Mouse (Mus musculus) liver, embryonic 13.5 days (tissue): ENCODE results near the gene Cox4i2. TPM values are rescaled to one million over a fixed set of nuclear protein-coding genes. Genes with fewer than 3 reads are reported as not detected.

ENCODE experiments used
- microRNA-seq: library from miRNA; unstranded; fragments of <30 nt; microRNA quantifications from one replicate; pipeline ENCODE4, GENCODE M21; 2016
- polyA plus RNA-seq: library from polyadenylated mRNA; unstranded; fragments of >200 nt; fragmentation: Nextera tagmentation; extraction: Ambion mirVana; gene quantifications from 2 replicates; pipeline ENCODE4 v1.2.1, GENCODE M21; 2015

Cox4i2 gene
- polyA plus RNA-seq, 1 experiment from 2014 or later, result 1.2 TPM

Small RNA genes within 50 kb of the gene (microRNA-seq; reads per million reads assigned to microRNA genes)
- not detected for gene Gm23802

Other genes with a start within 250 kb of the Cox4i2 start
- not detected in 2 replicates for gene Defb26, start 242.5 kb upstream of the Cox4i2 start, polyA plus RNA-seq
- gene Defb28, start 235.9 kb upstream of the Cox4i2 start, polyA plus RNA-seq, result not detected in 2 replicates
- not detected in 2 replicates for gene Defb29, start 214.1 kb upstream of the Cox4i2 start, polyA plus RNA-seq
- not detected in 2 replicates for gene Gm17416, start 184.8 kb upstream of the Cox4i2 start, polyA plus RNA-seq
- not detected in 2 replicates for gene Defb21, start 181.4 kb upstream of the Cox4i2 start, polyA plus RNA-seq
- gene Defb19, start 173.9 kb upstream of the Cox4i2 start, polyA plus RNA-seq, result not detected in 2 replicates
- not detected in 2 replicates for gene Defb45, start 154.8 kb upstream of the Cox4i2 start, polyA plus RNA-seq
- not detected in 2 replicates for gene Defb36, start 149.8 kb upstream of the Cox4i2 start, polyA plus RNA-seq
- gene Defb25, start 131.1 kb upstream of the Cox4i2 start, polyA plus RNA-seq, result not detected in 2 replicates
- gene Rem1, start 127.2 kb upstream of the Cox4i2 start, polyA plus RNA-seq, result 0.89 and 0.95 TPM in 2 replicates
- 49.0 and 52.9 TPM in 2 replicates for gene H13, start 84.7 kb upstream of the Cox4i2 start, polyA plus RNA-seq
- 23.6 and 23.8 TPM in 2 replicates for gene Mcts2, start 67.1 kb upstream of the Cox4i2 start, polyA plus RNA-seq
- gene Id1, start 17.9 kb upstream of the Cox4i2 start, polyA plus RNA-seq, result 20.9 and 23.2 TPM in 2 replicates
- gene Bcl2l1, start 77.6 kb downstream of the Cox4i2 start, polyA plus RNA-seq, result 148 and 164 TPM in 2 replicates
- 59.8 and 79.4 TPM in 2 replicates for gene Tpx2, start 93.8 kb downstream of the Cox4i2 start, polyA plus RNA-seq
- gene Mylk2, start 157.2 kb downstream of the Cox4i2 start, polyA plus RNA-seq, result not detected in 2 replicates
- gene Foxs1, start 179.0 kb downstream of the Cox4i2 start, polyA plus RNA-seq, result 0.16 and 0.20 TPM in 2 replicates
- not detected in 2 replicates for gene Dusp15, start 197.5 kb downstream of the Cox4i2 start, polyA plus RNA-seq
- gene Ttll9, start 208.3 kb downstream of the Cox4i2 start, polyA plus RNA-seq, result 0.15 and 0.35 TPM in 2 replicates